Mouse (Mus musculus): ENCODE measurements at regions not wholly inside any gene's neighbourhood (a gene's known extent, or its start where the extent isn't known, plus 50 kb on each side); places are given as distances from the start of the nearest gene placed in this dataset.

- 46% methylated on average over 6 of the region's 6 CpGs for WGBS
- ATAC-seq (ENCODE audit: insufficient read depth, low FRiP score, low TSS enrichment) (no peak), DNase-seq (ENCODE audit: low spot score) (no peak)
- Histone ChIP-seq H3K4me1 (ENCODE audit: control insufficient read depth, insufficient read depth, low read length) (peaks cover 8% of the 10 kb centered on the region), H3K36me3 (ENCODE audit: control insufficient read depth, insufficient read depth, low read length) (no peaks in the 10 kb centered on the region), H3K4me2 (ENCODE audit: low read depth) (no peak overlapping the region), H3K4me3 (ENCODE audit: low read depth, low read length) (no peak overlapping the region), H3K9ac (ENCODE audit: low read length) (no peak overlapping the region), H3K27ac (ENCODE audit: low read depth, low read length) (no peak overlapping the region), H3K27me3 (ENCODE audit: control insufficient read depth, insufficient read depth, low read length) (no peaks in the 10 kb centered on the region), H3K9me3 (ENCODE audit: control insufficient read depth, low read length) (no peaks in the 10 kb centered on the region)
Observed at GRCm38 (mm10) chr14:76767301-76767700, 210.6 kb upstream of the Serp2 start.

GRCm38 (mm10) chr14:76766186-76766713 is 209.6 kb upstream of the Serp2 start:
- Histone ChIP-seq H3K9ac (ENCODE audit: low read length) (no peak overlapping the region), H3K4me3 (ENCODE audit: low read depth, low read length) (no peak overlapping the region), H3K36me3 (ENCODE audit: control insufficient read depth, insufficient read depth, low read length) (no peaks in the 10 kb centered on the region), H3K4me1 (ENCODE audit: control insufficient read depth, insufficient read depth, low read length) (peaks cover 8% of the 10 kb centered on the region), H3K4me2 (ENCODE audit: low read depth) (no peak overlapping the region), H3K27ac (ENCODE audit: low read depth, low read length) (no peak overlapping the region), H3K9me3 (ENCODE audit: control insufficient read depth, low read length) (no peaks in the 10 kb centered on the region), H3K27me3 (ENCODE audit: control insufficient read depth, insufficient read depth, low read length) (no peaks in the 10 kb centered on the region)
- no peak for DNase-seq (ENCODE audit: low spot score)
- no peak for ATAC-seq (ENCODE audit: insufficient read depth, low FRiP score, low TSS enrichment)
- 39% methylated on average over 10 of the region's 10 CpGs for WGBS

- ATAC-seq (ENCODE audit: insufficient read depth, low FRiP score, low TSS enrichment) (no peak), DNase-seq (ENCODE audit: low spot score) (no peak)
- Histone ChIP-seq H3K9me3 (ENCODE audit: control insufficient read depth, low read length) (no peaks in the 10 kb centered on the region), H3K4me3 (ENCODE audit: low read depth, low read length) (no peak overlapping the region), H3K36me3 (ENCODE audit: control insufficient read depth, insufficient read depth, low read length) (no peaks in the 10 kb centered on the region), H3K27me3 (ENCODE audit: control insufficient read depth, insufficient read depth, low read length) (no peaks in the 10 kb centered on the region), H3K27ac (ENCODE audit: low read depth, low read length) (no peak overlapping the region), H3K4me1 (ENCODE audit: control insufficient read depth, insufficient read depth, low read length) (peaks cover 8% of the 10 kb centered on the region), H3K4me2 (ENCODE audit: low read depth) (no peak overlapping the region), H3K9ac (ENCODE audit: low read length) (no peak overlapping the region)
- 58% methylated on average over 6 of the region's 6 CpGs for whole genome bisulfite sequencing
Observed at GRCm38 (mm10) chr14:76765094-76765504, 208.4 kb upstream of the Serp2 start.

- no peak for ATAC-seq (ENCODE audit: insufficient read depth, low FRiP score, low TSS enrichment)
- Histone ChIP-seq H3K4me2 (ENCODE audit: low read depth) (no peak overlapping the region), H3K27me3 (ENCODE audit: control insufficient read depth, insufficient read depth, low read length) (no peaks in the 10 kb centered on the region), H3K27ac (ENCODE audit: low read depth, low read length) (no peak overlapping the region), H3K4me3 (ENCODE audit: low read depth, low read length) (no peak overlapping the region), H3K4me1 (ENCODE audit: control insufficient read depth, insufficient read depth, low read length) (peaks cover 8% of the 10 kb centered on the region), H3K9ac (ENCODE audit: low read length) (peak overlapping the region; percentile 4; the same call in 1 of the 2 replicates), H3K9me3 (ENCODE audit: control insufficient read depth, low read length) (no peaks in the 10 kb centered on the region), H3K36me3 (ENCODE audit: control insufficient read depth, insufficient read depth, low read length) (no peaks in the 10 kb centered on the region)
- 32% methylated on average over 7 of the region's 7 CpGs for WGBS
- no peak for DNase-seq (ENCODE audit: low spot score)
Observed at GRCm38 (mm10) chr14:76764390-76764796, 207.7 kb upstream of the Serp2 start.

DNA sequence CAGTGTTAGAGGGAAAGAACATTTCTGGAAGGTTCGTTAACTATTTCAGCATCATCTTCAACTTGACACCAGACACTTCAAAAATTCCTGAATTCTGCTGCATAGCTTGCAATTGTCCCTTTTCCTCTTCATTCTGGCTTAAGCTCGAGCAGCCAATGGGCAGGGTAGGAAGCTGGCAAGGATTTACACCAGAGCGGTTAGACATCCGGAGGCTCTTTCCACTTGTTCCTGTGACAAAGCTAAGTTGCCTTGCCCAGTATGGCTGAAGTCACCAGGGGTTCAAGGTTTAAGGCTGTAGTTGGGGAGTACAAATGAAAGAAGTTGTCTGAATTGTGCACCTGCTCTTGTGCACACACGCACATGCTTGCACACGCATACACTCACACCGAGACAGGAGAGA is 206.8 kb upstream of the Serp2 start:
- Histone ChIP-seq H3K36me3 (ENCODE audit: control insufficient read depth, insufficient read depth, low read length) (no peaks in the 10 kb centered on the region), H3K27me3 (ENCODE audit: control insufficient read depth, insufficient read depth, low read length) (no peaks in the 10 kb centered on the region), H3K9ac (ENCODE audit: low read length) (no peak overlapping the region), H3K27ac (ENCODE audit: low read depth, low read length) (no peak overlapping the region), H3K4me2 (ENCODE audit: low read depth) (no peak overlapping the region), H3K9me3 (ENCODE audit: control insufficient read depth, low read length) (no peaks in the 10 kb centered on the region), H3K4me3 (ENCODE audit: low read depth, low read length) (no peak overlapping the region), H3K4me1 (ENCODE audit: control insufficient read depth, insufficient read depth, low read length) (peaks cover 8% of the 10 kb centered on the region)
- WGBS = 82% methylated on average over 7 of the region's 7 CpGs
- no peak for ATAC-seq (ENCODE audit: insufficient read depth, low FRiP score, low TSS enrichment)
- no peak for DNase-seq (ENCODE audit: low spot score)

DNA sequence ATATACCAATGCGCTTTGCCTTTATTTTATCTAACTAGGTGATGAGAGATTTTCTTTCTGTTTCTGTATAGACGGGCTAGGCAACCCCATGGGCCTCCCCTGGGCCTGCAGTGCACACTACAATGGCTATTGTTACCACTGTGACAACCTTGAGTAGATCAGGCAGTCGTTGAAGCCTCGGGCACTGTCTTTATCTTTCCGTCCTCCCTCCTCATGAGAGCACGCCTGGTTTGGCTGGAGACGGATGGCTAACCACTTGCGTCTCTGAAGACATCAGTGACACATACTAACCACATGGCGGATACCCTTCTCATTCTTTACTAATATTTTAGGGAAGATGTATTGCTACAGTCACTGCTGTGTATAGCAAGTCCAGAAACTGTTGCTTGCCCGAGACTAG is 206.1 kb upstream of the Serp2 start:
- peaks cover 8% of the 10 kb centered on the region for H3K4me1 ChIP-seq (ENCODE audit: control insufficient read depth, insufficient read depth, low read length)
- H3K27me3 ChIP-seq (ENCODE audit: control insufficient read depth, insufficient read depth, low read length) = no peaks in the 10 kb centered on the region
- WGBS = 64% methylated on average over 10 of the region's 10 CpGs
- H3K36me3 ChIP-seq (ENCODE audit: control insufficient read depth, insufficient read depth, low read length) = no peaks in the 10 kb centered on the region
- no peak for DNase-seq (ENCODE audit: low spot score)
- H3K9ac ChIP-seq (ENCODE audit: low read length) = no peak overlapping the region
- no peaks in the 10 kb centered on the region for H3K9me3 ChIP-seq (ENCODE audit: control insufficient read depth, low read length)
- no peak overlapping the region for H3K4me2 ChIP-seq (ENCODE audit: low read depth)
- H3K27ac ChIP-seq (ENCODE audit: low read depth, low read length) = no peak overlapping the region
- no peak overlapping the region for H3K4me3 ChIP-seq (ENCODE audit: low read depth, low read length)
- ATAC-seq (ENCODE audit: insufficient read depth, low FRiP score, low TSS enrichment) = no peak

DNA sequence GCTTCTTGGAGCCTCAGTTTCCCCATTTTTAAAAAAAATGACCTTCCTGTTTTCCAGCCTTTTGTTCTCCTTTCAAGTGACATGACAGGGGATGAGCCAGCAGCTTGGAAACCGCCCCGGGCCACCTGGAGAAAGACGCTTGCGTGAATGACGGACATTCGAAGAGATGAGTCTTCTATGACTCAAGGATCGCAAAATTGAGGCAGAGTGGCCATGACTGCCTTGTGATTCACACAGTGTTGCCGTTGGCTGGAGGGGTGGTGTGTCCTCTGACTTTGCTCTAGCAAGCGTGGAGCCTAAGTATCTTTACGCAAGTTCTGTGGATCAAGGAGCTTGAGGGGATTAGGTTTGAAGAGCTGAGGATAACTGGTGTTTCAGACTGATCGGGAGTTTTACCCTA is 205.0 kb upstream of the Serp2 start:
- no peak overlapping the region for H3K9ac ChIP-seq (ENCODE audit: low read length)
- H3K36me3 ChIP-seq (ENCODE audit: control insufficient read depth, insufficient read depth, low read length) = no peaks in the 10 kb centered on the region
- H3K9me3 ChIP-seq (ENCODE audit: control insufficient read depth, low read length) = no peaks in the 10 kb centered on the region
- no peak overlapping the region for H3K4me3 ChIP-seq (ENCODE audit: low read depth, low read length)
- ATAC-seq (ENCODE audit: insufficient read depth, low FRiP score, low TSS enrichment) (no peak), DNase-seq (ENCODE audit: low spot score) (no peak)
- H3K27ac ChIP-seq (ENCODE audit: low read depth, low read length) = no peak overlapping the region
- H3K4me1 ChIP-seq (ENCODE audit: control insufficient read depth, insufficient read depth, low read length) = peaks cover 8% of the 10 kb centered on the region
- no peak overlapping the region for H3K4me2 ChIP-seq (ENCODE audit: low read depth)
- 94% methylated on average over 11 of the region's 11 CpGs for WGBS
- H3K27me3 ChIP-seq (ENCODE audit: control insufficient read depth, insufficient read depth, low read length) = no peaks in the 10 kb centered on the region

DNA sequence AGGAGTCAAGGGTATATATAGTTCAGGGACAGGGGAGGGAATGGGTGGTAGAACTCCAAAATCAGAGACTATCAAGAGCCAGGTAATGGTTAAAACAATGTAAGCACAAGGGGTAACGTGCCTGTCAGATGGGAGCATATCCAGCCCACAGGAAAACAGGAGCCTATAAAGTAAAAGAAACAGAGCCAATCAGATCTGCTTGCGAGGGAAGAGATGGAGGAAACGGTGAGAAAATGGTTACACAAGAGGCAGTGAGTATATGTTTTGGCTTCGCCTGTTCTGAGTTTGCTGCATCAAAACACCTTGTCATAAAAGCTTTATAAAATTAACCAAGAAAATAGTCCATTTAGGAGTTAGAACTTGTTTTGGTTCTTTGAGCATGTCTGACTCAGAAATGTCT is 204.6 kb upstream of the Serp2 start:
- DNase-seq (ENCODE audit: low spot score) (no peak), ATAC-seq (ENCODE audit: insufficient read depth, low FRiP score, low TSS enrichment) (no peak)
- Histone ChIP-seq H3K36me3 (ENCODE audit: control insufficient read depth, insufficient read depth, low read length) (no peaks in the 10 kb centered on the region), H3K27ac (ENCODE audit: low read depth, low read length) (no peak overlapping the region), H3K4me3 (ENCODE audit: low read depth, low read length) (no peak overlapping the region), H3K4me1 (ENCODE audit: control insufficient read depth, insufficient read depth, low read length) (peaks cover 5% of the 10 kb centered on the region), H3K9ac (ENCODE audit: low read length) (no peak overlapping the region), H3K4me2 (ENCODE audit: low read depth) (no peak overlapping the region), H3K9me3 (ENCODE audit: control insufficient read depth, low read length) (no peaks in the 10 kb centered on the region), H3K27me3 (ENCODE audit: control insufficient read depth, insufficient read depth, low read length) (no peaks in the 10 kb centered on the region)
- 91% methylated on average over 4 of the region's 4 CpGs for WGBS

DNA sequence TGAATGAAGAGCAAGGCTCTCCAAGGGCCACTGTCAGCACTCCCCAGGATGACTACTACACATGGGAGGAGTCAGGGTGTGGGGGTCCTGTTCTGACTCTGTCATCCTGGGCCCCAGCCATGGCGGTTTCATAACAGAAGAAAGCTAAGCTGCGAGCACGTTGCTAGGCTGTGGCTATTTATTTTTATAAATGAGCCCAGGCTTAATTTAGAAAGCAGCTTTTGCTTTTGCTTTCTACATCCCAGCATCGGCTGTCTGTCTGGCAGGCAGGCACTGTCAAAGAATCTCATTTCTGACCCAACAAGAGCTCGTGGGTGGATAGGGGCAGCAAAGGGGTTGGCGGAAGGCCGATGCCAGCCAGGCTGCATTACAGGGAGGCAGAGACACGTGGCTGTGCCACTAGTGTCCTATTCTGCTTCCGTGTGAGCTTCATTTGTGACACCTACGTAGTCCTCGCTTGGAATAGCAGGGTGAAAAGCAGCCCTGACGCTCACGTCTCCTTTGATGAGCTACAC is 203.9 kb upstream of the Serp2 start:
- 85% methylated on average over 13 of the region's 13 CpGs for WGBS
- DNase-seq (ENCODE audit: low spot score) = no peak
- ATAC-seq (ENCODE audit: insufficient read depth, low FRiP score, low TSS enrichment) = no peak

More for the DNA sequence above, 203.9 kb upstream of the Serp2 start:
- no peak overlapping the region for H3K4me3 ChIP-seq (ENCODE audit: low read depth, low read length)
- no peaks in the 10 kb centered on the region for H3K27me3 ChIP-seq (ENCODE audit: control insufficient read depth, insufficient read depth, low read length)
- H3K4me1 ChIP-seq (ENCODE audit: control insufficient read depth, insufficient read depth, low read length) = peaks cover 3% of the 10 kb centered on the region; the same call in 1 of the 2 replicates
- H3K4me2 ChIP-seq (ENCODE audit: low read depth) = no peak overlapping the region
- H3K9ac ChIP-seq (ENCODE audit: low read length) = no peak overlapping the region
- H3K27ac ChIP-seq (ENCODE audit: low read depth, low read length) = no peak overlapping the region
- no peaks in the 10 kb centered on the region for H3K36me3 ChIP-seq (ENCODE audit: control insufficient read depth, insufficient read depth, low read length)
- no peaks in the 10 kb centered on the region for H3K9me3 ChIP-seq (ENCODE audit: control insufficient read depth, low read length)
